Comparison of ENCODE assay signal across 11 mouse cellular contexts in genomic region chr7:49075333-49075934, GRCm38 (mm10).
DNase-seq lines count a peak whose midpoint lies in the region; ATAC-seq lines count a peak whose summit lies in the region.
"Had no signal": no experiment of that assay in that cellular context is flagged by ENCODE, and none has a peak within 500 bp of the region (broad histone marks: within the 10 kb centered on the region; RNA-seq: fewer than 3 reads in every experiment).

No protein-coding gene starts in this region.

- H3K27me3 ChIP-seq in kidney, embryonic 15.5 days: peaks cover 12% of the 10 kb centered on the region

- no peaks in the 10 kb centered on the region for H3K9me3 ChIP-seq in kidney, embryonic 15.5 days (replicated peaks)
- H3K9me3 ChIP-seq: liver, embryonic 13.5 days had no signal

- WGBS in kidney, embryonic 15.5 days: 41% methylated on average over 10 of the region's 10 CpGs

- peak; percentile 14 for DNase-seq in adrenal gland, postnatal 14 days
- no peak for DNase-seq in adrenal gland, adult 8-10 months
- no peak for DNase-seq in kidney, postnatal 10 days
- peak; percentile 15 for DNase-seq in retina, embryonic 14.5 days (ENCODE audit: low spot score)
- DNase-seq in retina, postnatal 1 day: no peak
- no peak for DNase-seq in cerebellum, adult 11-12 months
- DNase-seq in urinary bladder, postnatal 14 days (ENCODE audit: low spot score): no peak
- DNase-seq: cerebellum, postnatal 14 days; heart, adult 11 months; liver, embryonic 13.5 days had no signal

- ATAC-seq in kidney, embryonic 15.5 days (replicated peaks; ENCODE audit: low FRiP score): 0 out of 2 replicates have a peak, but pooled peaks have one; percentile 43

- H3K4me2 ChIP-seq in kidney, embryonic 15.5 days: no peak overlapping the region
- H3K4me2 ChIP-seq: liver, embryonic 13.5 days had no signal

- no peak overlapping the region for H3K9ac ChIP-seq in kidney, embryonic 15.5 days
- H3K9ac ChIP-seq: liver, embryonic 13.5 days had no signal

- H3K4me3 ChIP-seq in kidney, embryonic 15.5 days (replicated peaks): no peak overlapping the region
- H3K4me3 ChIP-seq: liver, embryonic 13.5 days had no signal

- peaks cover 14% of the 10 kb centered on the region for H3K4me1 ChIP-seq in kidney, embryonic 15.5 days
- H3K4me1 ChIP-seq: liver, embryonic 13.5 days had no signal

- H3K27ac ChIP-seq in kidney, embryonic 15.5 days: no peak overlapping the region
- H3K27ac ChIP-seq: liver, embryonic 13.5 days had no signal

- H3K36me3 ChIP-seq in kidney, embryonic 15.5 days: no peaks in the 10 kb centered on the region
- H3K36me3 ChIP-seq: liver, embryonic 13.5 days had no signal

Comparison
In these comparisons a context has a peak if more than half of its experiments do, and no peak if none do; other contexts are left out.
1. DNase-seq: peak in adrenal gland, postnatal 14 days (single experiment) and retina, embryonic 14.5 days (single experiment); none in adrenal gland, adult 8-10 months (single experiment), kidney, postnatal 10 days (single experiment), retina, postnatal 1 day (single experiment), cerebellum, adult 11-12 months (single experiment) and urinary bladder, postnatal 14 days (single experiment).